Mouse (Mus musculus) neural tube, embryonic 11.5 days (tissue): ENCODE results near the gene Garem2. TPM values are rescaled to one million over a fixed set of nuclear protein-coding genes. Genes with fewer than 3 reads are reported as not detected.

Source experiments
- ATAC-seq: fragments of 200-750 bp; cut with Nextera tagmentation; 2 replicates; pipeline ENCODE4 v1.8.0; 2017; ENCODE audit warnings: moderate number of reproducible peaks, mild to moderate bottlenecking, moderate TSS enrichment, moderate library complexity; ENCODE audit not compliant: insufficient read depth, low FRiP score, low TSS enrichment
- DNase-seq: peaks from one replicate; pipeline ENCODE4 v3.0.0-alpha.2; 2015; ENCODE audit warnings: low spot score
- H3K27ac ChIP-seq: fragments of 300-500 bp; sonication (generic); 2 replicates; pipeline ENCODE4 v1.5.1; 2014; ENCODE audit warnings: low read depth, mild to moderate bottlenecking, low read length
- H3K27me3 ChIP-seq: fragments of 300-500 bp; sonication (generic); 2 replicates; pipeline ENCODE4 v1.6.1; 2014; ENCODE audit warnings: mild to moderate bottlenecking, low read length, mixed read lengths; ENCODE audit not compliant: control insufficient read depth, insufficient read depth
- H3K36me3 ChIP-seq: fragments of 300-500 bp; sonication (generic); 2 replicates; pipeline ENCODE4 v1.6.1; 2014; ENCODE audit warnings: mild to moderate bottlenecking, low read length, moderate library complexity, mixed read lengths; ENCODE audit not compliant: control insufficient read depth, insufficient read depth
- H3K4me1 ChIP-seq: fragments of 300-500 bp; sonication (generic); 2 replicates; pipeline ENCODE4 v1.6.1; 2014; ENCODE audit warnings: low read length, mixed read lengths; ENCODE audit not compliant: control insufficient read depth, insufficient read depth
- H3K4me2 ChIP-seq: fragments of 300-500 bp; sonication (generic); 2 replicates; pipeline ENCODE4 v1.6.1; 2014; ENCODE audit warnings: low read depth, mild to moderate bottlenecking, moderate library complexity
- H3K4me3 ChIP-seq: fragments of 300-500 bp; sonication (generic); 2 replicates; pipeline ENCODE4 v1.5.1; 2014; ENCODE audit warnings: low read depth, low read length
- H3K9ac ChIP-seq: fragments of 300-500 bp; sonication (generic); 2 replicates; pipeline ENCODE4 v1.6.1; 2014; ENCODE audit warnings: mild to moderate bottlenecking, low read length
- H3K9me3 ChIP-seq: fragments of 300-500 bp; sonication (generic); 2 replicates; pipeline ENCODE4 v1.6.1; 2016; ENCODE audit warnings: low read length; ENCODE audit not compliant: control insufficient read depth
- WGBS: fragments of 180-500 bp; shearing (Covaris S2); extraction: QIAGEN DNeasy Blood & Tissue Kit; methylation state at CpG from one replicate; pipeline ENCODE4 v1.1.7; 2014; 5-methylcytosine and 5-hydroxymethylcytosine counted together
- polyA plus RNA-seq: library from polyadenylated mRNA; unstranded; fragments of >200 nt; fragmentation: Nextera tagmentation; extraction: Ambion mirVana; gene quantifications from 2 replicates; pipeline ENCODE4 v1.2.1, GENCODE M21; 2014

The Garem2 gene
- polyA plus RNA-seq, 1 experiment from 2014 or later: 14.4 TPM

GRCm38 (mm10) chr5:30115718-30116117, 10.8 kb downstream of the Garem2 start:
- no peak overlapping the region for H3K9ac ChIP-seq
- H3K27me3 ChIP-seq: peaks cover 16% of the 10 kb centered on the region
- H3K4me3 ChIP-seq: no peak overlapping the region
- peaks cover 10% of the 10 kb centered on the region for H3K4me1 ChIP-seq
- H3K9me3 ChIP-seq: no peaks in the 10 kb centered on the region
- peaks cover 15% of the 10 kb centered on the region for H3K36me3 ChIP-seq
- 22% methylated on average over 10 of the region's 10 CpGs for WGBS
- no peak overlapping the region for H3K4me2 ChIP-seq
- DNase-seq (peak; percentile 40), ATAC-seq (no peak)
- no peak overlapping the region for H3K27ac ChIP-seq

GRCm38 (mm10) chr5:30118018-30118417, 13.1 kb downstream of the Garem2 start:
- peaks cover 12% of the 10 kb centered on the region for H3K27me3 ChIP-seq
- no peak overlapping the region for H3K27ac ChIP-seq
- peaks cover 17% of the 10 kb centered on the region for H3K36me3 ChIP-seq
- H3K4me1 ChIP-seq: no peaks in the 10 kb centered on the region
- no peak overlapping the region for H3K4me3 ChIP-seq
- DNase-seq (no peak), ATAC-seq (no peak)
- WGBS: 86% methylated on average over 1 of the region's 1 CpGs
- no peaks in the 10 kb centered on the region for H3K9me3 ChIP-seq
- H3K9ac ChIP-seq: no peak overlapping the region
- H3K4me2 ChIP-seq: no peak overlapping the region

- DNase-seq: no peak
- H3K9me3 ChIP-seq: no peaks in the 10 kb centered on the region
Measured at GRCm38 (mm10) chr5:30119163-30119562, 14.2 kb downstream of the Garem2 start.

GRCm38 (mm10) chr5:30120106-30120505, 15.1 kb downstream of the Garem2 start:
- H3K27ac ChIP-seq: no peak overlapping the region
- H3K4me2 ChIP-seq: no peak overlapping the region
- no peak for DNase-seq
- ATAC-seq: no peak
- H3K27me3 ChIP-seq: no peaks in the 10 kb centered on the region; the same call in 1 of the 2 replicates
- 89% methylated on average over 7 of the region's 7 CpGs for WGBS
- H3K4me1 ChIP-seq: no peaks in the 10 kb centered on the region
- peaks cover 17% of the 10 kb centered on the region for H3K36me3 ChIP-seq
- H3K4me3 ChIP-seq: no peak overlapping the region
- H3K9ac ChIP-seq: no peak overlapping the region
- no peaks in the 10 kb centered on the region for H3K9me3 ChIP-seq

More at GRCm38 (mm10) chr5:30119163-30119562, 14.2 kb downstream of the Garem2 start:
- H3K27ac ChIP-seq: no peak overlapping the region
- H3K4me3 ChIP-seq: no peak overlapping the region
- no peaks in the 10 kb centered on the region for H3K4me1 ChIP-seq
- peaks cover 17% of the 10 kb centered on the region for H3K36me3 ChIP-seq
- ATAC-seq: no peak
- peaks cover 4% of the 10 kb centered on the region for H3K27me3 ChIP-seq
- no peak overlapping the region for H3K4me2 ChIP-seq
- H3K9ac ChIP-seq: no peak overlapping the region
- WGBS: 94% methylated on average over 6 of the region's 6 CpGs

- DNase-seq: no peak
- no peak for ATAC-seq
Measured at GRCm38 (mm10) chr5:30122481-30122880, 17.5 kb downstream of the Garem2 start.

GRCm38 (mm10) chr5:30125587-30125986, 20.6 kb downstream of the Garem2 start:
- Histone ChIP-seq H3K9me3 (no peaks in the 10 kb centered on the region), H3K27me3 (no peaks in the 10 kb centered on the region), H3K4me3 (no peak overlapping the region), H3K9ac (no peak overlapping the region), H3K4me1 (no peaks in the 10 kb centered on the region), H3K27ac (no peak overlapping the region), H3K36me3 (peaks cover 5% of the 10 kb centered on the region), H3K4me2 (no peak overlapping the region)
- 59% methylated on average over 5 of the region's 5 CpGs for WGBS
- ATAC-seq (peak; percentile 20; the same call in 1 of the 2 replicates), DNase-seq (no peak)

More at GRCm38 (mm10) chr5:30122481-30122880, 17.5 kb downstream of the Garem2 start:
- 93% methylated on average over 6 of the region's 6 CpGs for WGBS
- Histone ChIP-seq H3K9ac (no peak overlapping the region), H3K27me3 (no peaks in the 10 kb centered on the region), H3K4me3 (no peak overlapping the region), H3K27ac (no peak overlapping the region), H3K9me3 (no peaks in the 10 kb centered on the region), H3K36me3 (peaks cover 15% of the 10 kb centered on the region), H3K4me1 (no peaks in the 10 kb centered on the region), H3K4me2 (no peak overlapping the region)

- Histone ChIP-seq H3K4me1 (no peaks in the 10 kb centered on the region), H3K27ac (no peak overlapping the region), H3K27me3 (no peaks in the 10 kb centered on the region), H3K9me3 (no peaks in the 10 kb centered on the region), H3K9ac (no peak overlapping the region), H3K36me3 (peaks cover 4% of the 10 kb centered on the region), H3K4me3 (no peak overlapping the region), H3K4me2 (no peak overlapping the region)
- DNase-seq (no peak), ATAC-seq (no peak)
- WGBS: 90% methylated on average over 7 of the region's 7 CpGs
Measured at GRCm38 (mm10) chr5:30126756-30127155, 21.8 kb downstream of the Garem2 start.

GRCm38 (mm10) chr5:30127921-30128597, 23.1 kb downstream of the Garem2 start:
- Histone ChIP-seq H3K4me1 (no peaks in the 10 kb centered on the region), H3K27ac (no peak overlapping the region), H3K4me3 (no peak overlapping the region), H3K4me2 (no peak overlapping the region), H3K9me3 (no peaks in the 10 kb centered on the region), H3K27me3 (no peaks in the 10 kb centered on the region), H3K9ac (no peak overlapping the region), H3K36me3 (peaks cover 2% of the 10 kb centered on the region)
- ATAC-seq (no peak), DNase-seq (no peak)
- WGBS: 92% methylated on average over 13 of the region's 13 CpGs

- no peak overlapping the region for H3K27ac ChIP-seq
- H3K4me2 ChIP-seq: no peak overlapping the region
- no peaks in the 10 kb centered on the region for H3K9me3 ChIP-seq
- no peaks in the 10 kb centered on the region for H3K4me1 ChIP-seq
- H3K27me3 ChIP-seq: no peaks in the 10 kb centered on the region
- no peak for ATAC-seq
- H3K9ac ChIP-seq: no peak overlapping the region
- no peak for DNase-seq
- no peak overlapping the region for H3K4me3 ChIP-seq
- H3K36me3 ChIP-seq: peaks cover 2% of the 10 kb centered on the region
- WGBS: 91% methylated on average over 6 of the region's 6 CpGs
Measured at GRCm38 (mm10) chr5:30128680-30129079, 23.7 kb downstream of the Garem2 start.
